Mouse (Mus musculus) CH12.LX (cell line): ENCODE measurements around the gene Lingo3.

Experiments
- CHD1 ChIP-seq: IDR thresholded peaks from 2 replicates; pipeline ENCODE4 v1.6.1; 2012; ENCODE audit warnings: low read depth, low read length, improper control_type of control experiment, inconsistent platforms
- CTCF ChIP-seq, 2 experiments: IDR thresholded peaks in 1 of 2; conservative IDR thresholded peaks in 1 of 2; 2 replicates each; pipeline ENCODE4 v1.5.1; 2011 to 2012; ENCODE audit warnings: low read depth in 2 of 2, low read length in 2 of 2, improper control_type of control experiment in 1 of 2, inconsistent platforms in 1 of 2, mild to moderate bottlenecking in 1 of 2, moderate library complexity in 1 of 2
- ELF1 ChIP-seq: IDR thresholded peaks from 2 replicates; pipeline ENCODE4 v1.6.1; 2014; ENCODE audit warnings: low read depth, mild to moderate bottlenecking, inconsistent platforms, low read length, improper control_type of control experiment
- EP300 ChIP-seq: IDR thresholded peaks from 2 replicates; pipeline ENCODE4 v1.6.1; 2011; ENCODE audit warnings: low read length, improper control_type of control experiment
- JUND ChIP-seq: conservative IDR thresholded peaks from 2 replicates; pipeline ENCODE4 v1.6.1; 2011; ENCODE audit warnings: low read depth, low read length, improper control_type of control experiment
- MAFK ChIP-seq: IDR thresholded peaks from 2 replicates; pipeline ENCODE4 v1.6.1; 2011; ENCODE audit warnings: low read length, improper control_type of control experiment; ENCODE audit not compliant: insufficient replicate concordance
- MAX ChIP-seq: IDR thresholded peaks from 2 replicates; pipeline ENCODE4 v1.6.1; 2011; ENCODE audit warnings: low read length, improper control_type of control experiment
- MAZ ChIP-seq: IDR thresholded peaks from 2 replicates; pipeline ENCODE4 v1.6.1; 2012; ENCODE audit warnings: low read depth, mild to moderate bottlenecking, inconsistent platforms, low read length, improper control_type of control experiment, moderate library complexity
- POLR2A ChIP-seq: IDR thresholded peaks from 2 replicates; pipeline ENCODE4 v1.6.1; 2011; ENCODE audit warnings: low read depth, mild to moderate bottlenecking, improper control_type of control experiment, low read length
- RAD21 ChIP-seq: IDR thresholded peaks from 2 replicates; pipeline ENCODE4 v1.6.1; 2011; ENCODE audit warnings: low read depth, mild to moderate bottlenecking, low read length, improper control_type of control experiment, moderate library complexity
- USF2 ChIP-seq: conservative IDR thresholded peaks from 2 replicates; pipeline ENCODE4 v1.6.1; 2011; ENCODE audit warnings: low read depth, low read length, improper control_type of control experiment
- ZC3H11A ChIP-seq: IDR thresholded peaks from 2 replicates; pipeline ENCODE4 v1.6.1; 2012; ENCODE audit warnings: low read depth, mild to moderate bottlenecking, inconsistent platforms, low read length, improper control_type of control experiment

DNA sequence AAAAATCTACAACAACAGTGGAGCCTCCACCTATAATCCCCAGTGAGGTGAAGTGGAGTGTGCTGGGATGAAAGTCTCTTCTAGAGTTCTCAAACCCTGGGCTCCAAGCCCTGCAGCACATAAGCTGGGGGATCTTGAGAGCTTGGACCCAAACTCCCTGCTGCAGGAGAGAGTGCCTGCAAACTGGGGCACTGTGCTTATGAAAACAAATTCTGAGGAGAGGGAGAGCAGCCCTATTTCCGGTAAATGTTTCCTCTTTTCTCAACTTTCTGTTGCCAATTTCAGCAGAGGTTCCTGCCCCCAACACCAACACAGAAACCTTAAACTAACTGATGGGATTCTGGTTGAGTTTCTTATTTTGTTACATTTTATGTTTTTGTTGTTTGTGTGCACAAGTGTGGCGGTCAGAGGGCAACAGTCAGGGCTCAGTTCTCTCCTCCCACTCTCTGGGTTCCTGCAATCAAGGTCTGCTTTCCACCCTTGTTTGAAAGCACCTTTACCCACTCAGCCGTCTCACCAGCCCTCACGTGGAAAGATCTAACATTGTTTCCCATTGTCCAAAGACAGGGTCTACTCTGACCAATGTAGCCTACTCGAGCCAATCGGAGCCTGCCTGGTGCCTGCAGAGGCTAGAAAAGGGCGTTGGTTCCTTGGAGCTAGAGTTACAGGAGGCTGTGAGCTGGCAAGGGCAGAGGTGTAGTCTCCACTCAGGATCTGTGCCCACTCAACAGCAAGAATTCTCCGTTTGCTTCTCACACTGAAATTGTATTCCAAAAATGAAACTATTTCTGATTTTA, 19.8 kb downstream of the Lingo3 start:
- TF ChIP-seq ELF1, result peak; percentile 47; the same call in 1 of the 2 replicates
- no peak for TF ChIP-seq MAFK
- TF ChIP-seq CTCF (conservative IDR thresholded peaks at IDR 0.05 in 1 of 2, IDR thresholded peaks at IDR 0.05 in 1 of 2; ENCODE audit: low read depth in 2 of 2, low read length in 2 of 2), result no peak
- peak; percentile 40 for TF ChIP-seq POLR2A
- TF ChIP-seq CHD1, result no peak
- TF ChIP-seq RAD21, result no peak
- TF ChIP-seq EP300, result no peak
- TF ChIP-seq MAZ, result no peak
- TF ChIP-seq JUND, result no peak
- no peak for TF ChIP-seq ZC3H11A
- peak; percentile 45; the same call in 1 of the 2 replicates for TF ChIP-seq MAX
- no peak for TF ChIP-seq USF2
